Mouse (Mus musculus) heart, postnatal 0 days (tissue): ENCODE results near the gene Slc17a5. TPM values are rescaled to one million over a fixed set of nuclear protein-coding genes. Genes with fewer than 3 reads are reported as not detected.

Experiments
- ATAC-seq: fragments of 200-750 bp; cut with Nextera tagmentation; 2 replicates; pipeline ENCODE4 v1.8.0; 2017; ENCODE audit warnings: low read depth, moderate number of reproducible peaks, moderate library complexity; ENCODE audit not compliant: insufficient read depth
- DNase-seq: peaks from one replicate; pipeline ENCODE4 v3.0.0-alpha.2; 2016; ENCODE audit warnings: low spot score
- H3K27ac ChIP-seq: fragments of 300-500 bp; sonication (generic); 2 replicates; pipeline ENCODE4 v1.5.1; 2014; ENCODE audit warnings: low read depth, mild to moderate bottlenecking
- H3K27me3 ChIP-seq: fragments of 300-500 bp; sonication (generic); 2 replicates; pipeline ENCODE4 v1.6.1; 2014; ENCODE audit warnings: low read length, mixed read lengths; ENCODE audit not compliant: control insufficient read depth, insufficient read depth
- H3K36me3 ChIP-seq: fragments of 300-500 bp; sonication (generic); replicated peaks from 2 replicates; pipeline ENCODE4 v1.6.1; 2014; ENCODE audit warnings: low read length, mixed read lengths; ENCODE audit not compliant: control insufficient read depth, insufficient read depth
- H3K4me1 ChIP-seq: fragments of 300-500 bp; sonication (generic); 2 replicates; pipeline ENCODE4 v1.6.1; 2014; ENCODE audit warnings: antibody characterized with exemption; ENCODE audit not compliant: control insufficient read depth, insufficient read depth
- H3K4me2 ChIP-seq: fragments of 300-500 bp; sonication (generic); 2 replicates; pipeline ENCODE4 v1.6.1; 2014; ENCODE audit warnings: low read depth, mild to moderate bottlenecking, low read length, moderate library complexity
- H3K4me3 ChIP-seq: fragments of 300-500 bp; sonication (generic); 2 replicates; pipeline ENCODE4 v1.5.1; 2014; ENCODE audit warnings: low read depth, low read length
- H3K9ac ChIP-seq: fragments of 300-500 bp; sonication (generic); replicated peaks from 2 replicates; pipeline ENCODE4 v1.6.1; 2014; ENCODE audit warnings: low read depth, low read length, mixed read lengths
- H3K9me3 ChIP-seq: fragments of 300-500 bp; sonication (generic); replicated peaks from 2 replicates; pipeline ENCODE4 v1.6.1; 2016; ENCODE audit warnings: low read length; ENCODE audit not compliant: control insufficient read depth
- CTCF ChIP-seq: IDR thresholded peaks from 2 replicates; pipeline ENCODE4 v1.5.1; 2016; ENCODE audit warnings: antibody characterized with exemption, control low read depth, low read depth
- EP300 ChIP-seq: IDR thresholded peaks from 2 replicates; pipeline ENCODE4 v1.6.1; 2016; ENCODE audit warnings: antibody characterized with exemption, low read depth
- WGBS: fragments of 180-500 bp; shearing (Covaris S2); extraction: QIAGEN DNeasy Blood & Tissue Kit; methylation state at CpG from one replicate; pipeline ENCODE4 v1.1.7; 2014; 5-methylcytosine and 5-hydroxymethylcytosine counted together
- polyA plus RNA-seq: library from polyadenylated mRNA; unstranded; fragments of >200 nt; fragmentation: Nextera tagmentation; extraction: Ambion mirVana; gene quantifications from 2 replicates; pipeline ENCODE4 v1.2.1, GENCODE M21; 2015
- total RNA-seq: library from RNA; depleted of rRNA; stranded (reverse); fragments of >200 nt; gene quantifications from 2 replicates; pipeline ENCODE4 v1.2.3, GENCODE M21; 2014; ENCODE audit warnings: low replicate concordance

Slc17a5 gene
- total and polyA plus RNA-seq, 2 experiments from 2014 or later: 6.3 to 8.0 TPM

DNA sequence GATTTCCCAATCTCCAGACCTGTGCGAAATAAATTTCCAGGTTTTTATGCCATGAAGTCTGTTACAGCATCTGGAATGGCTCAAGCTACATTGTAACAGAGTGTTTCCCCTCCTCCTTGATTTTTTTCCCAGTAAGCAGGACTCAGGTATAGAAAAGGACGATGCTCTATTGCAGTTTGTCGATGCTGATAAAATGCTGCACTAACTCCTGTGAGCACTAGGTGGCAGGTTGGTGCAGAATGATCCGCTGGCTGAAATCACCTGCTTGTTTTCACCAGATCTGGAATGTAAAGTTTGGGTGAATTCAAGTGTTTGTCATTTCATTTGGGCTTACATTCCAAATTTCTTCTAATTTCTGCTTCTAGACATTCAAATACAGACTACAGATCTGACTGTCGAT, 9.0 kb upstream of the Slc17a5 start:
- Histone ChIP-seq H3K27me3 (no peaks in the 10 kb centered on the region), H3K27ac (no peak overlapping the region), H3K9me3 (no peaks in the 10 kb centered on the region), H3K36me3 (no peaks in the 10 kb centered on the region), H3K4me2 (no peak overlapping the region), H3K9ac (no peak overlapping the region), H3K4me1 (no peaks in the 10 kb centered on the region), H3K4me3 (no peak overlapping the region)
- TF ChIP-seq CTCF (peak; percentile 84), EP300 (no peak)
- 4% methylated on average over 5 of the region's 5 CpGs for WGBS
- no peak for DNase-seq
- ATAC-seq: no peak

DNA sequence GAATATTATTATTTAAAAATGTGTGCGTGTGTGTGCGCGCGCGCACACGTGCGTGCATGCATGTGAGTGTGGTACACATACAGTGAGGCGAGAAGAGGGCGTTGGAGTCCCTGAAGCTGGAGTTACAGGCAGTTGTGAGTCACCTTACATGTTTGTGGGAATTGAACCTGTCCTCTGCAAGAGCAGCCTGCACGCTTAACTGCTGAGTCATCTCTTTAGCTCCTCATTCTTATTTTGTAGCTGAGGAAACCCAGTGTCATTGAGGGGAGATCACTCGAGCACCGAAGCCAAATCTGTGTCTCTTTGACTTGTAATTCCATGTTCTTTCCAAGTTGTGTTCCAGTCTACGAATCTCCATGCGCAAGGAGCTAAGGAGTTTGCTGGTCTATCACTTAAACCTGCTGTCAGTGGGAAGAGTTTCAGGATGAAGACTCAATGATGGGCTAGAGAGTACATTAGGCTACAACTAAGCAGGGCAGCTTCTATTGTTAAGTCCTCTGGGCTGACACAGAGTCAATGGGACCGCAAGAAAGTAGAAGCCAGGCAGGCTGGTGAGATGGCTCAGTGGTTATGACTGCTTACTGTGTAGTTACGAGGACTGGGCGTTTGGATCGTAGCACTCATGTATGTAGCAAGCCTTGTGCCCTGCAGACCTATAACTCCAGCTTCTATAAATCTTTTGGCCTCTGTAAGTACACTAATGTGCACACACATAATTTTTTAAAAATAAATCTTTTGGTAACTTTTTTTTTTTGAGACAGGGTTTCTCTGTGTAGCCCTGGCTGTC, 8.1 kb upstream of the Slc17a5 start:
- no peaks in the 10 kb centered on the region for H3K9me3 ChIP-seq
- no peak overlapping the region for H3K9ac ChIP-seq
- H3K4me3 ChIP-seq: no peak overlapping the region
- no peaks in the 10 kb centered on the region for H3K36me3 ChIP-seq
- no peaks in the 10 kb centered on the region for H3K4me1 ChIP-seq
- 82% methylated on average over 18 of the region's 18 CpGs for WGBS
- DNase-seq: no peak
- H3K27ac ChIP-seq: no peak overlapping the region
- TF ChIP-seq CTCF (no peak), EP300 (no peak)
- no peaks in the 10 kb centered on the region for H3K27me3 ChIP-seq
- H3K4me2 ChIP-seq: no peak overlapping the region
- ATAC-seq: no peak

DNA sequence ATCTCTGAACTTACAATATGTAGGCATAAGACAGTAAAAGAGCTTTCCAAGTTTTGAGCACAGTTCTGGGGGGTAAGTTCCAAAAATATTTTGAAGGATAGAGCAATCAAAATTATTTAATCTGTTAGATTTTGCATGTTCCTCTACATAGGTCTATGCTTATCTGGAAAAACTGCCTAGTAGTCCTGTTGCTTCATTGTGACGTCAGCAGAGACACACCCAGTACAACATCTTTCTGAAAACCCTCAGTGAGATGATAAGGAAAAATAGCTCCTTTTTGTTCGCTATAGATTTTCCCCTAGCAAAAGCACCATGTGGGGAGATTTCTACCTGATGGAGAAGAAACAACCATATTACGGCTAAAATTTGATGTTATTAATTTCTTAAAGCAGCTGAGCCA, 7.4 kb upstream of the Slc17a5 start:
- H3K9ac ChIP-seq: no peak overlapping the region
- H3K27ac ChIP-seq: no peak overlapping the region
- H3K4me1 ChIP-seq: no peaks in the 10 kb centered on the region
- H3K27me3 ChIP-seq: no peaks in the 10 kb centered on the region
- H3K9me3 ChIP-seq: no peaks in the 10 kb centered on the region
- no peak for TF ChIP-seq CTCF
- TF ChIP-seq EP300: no peak
- H3K4me2 ChIP-seq: no peak overlapping the region
- no peak overlapping the region for H3K4me3 ChIP-seq
- ATAC-seq: no peak
- no peak for DNase-seq
- no peaks in the 10 kb centered on the region for H3K36me3 ChIP-seq
- 69% methylated on average over 3 of the region's 3 CpGs for WGBS

DNA sequence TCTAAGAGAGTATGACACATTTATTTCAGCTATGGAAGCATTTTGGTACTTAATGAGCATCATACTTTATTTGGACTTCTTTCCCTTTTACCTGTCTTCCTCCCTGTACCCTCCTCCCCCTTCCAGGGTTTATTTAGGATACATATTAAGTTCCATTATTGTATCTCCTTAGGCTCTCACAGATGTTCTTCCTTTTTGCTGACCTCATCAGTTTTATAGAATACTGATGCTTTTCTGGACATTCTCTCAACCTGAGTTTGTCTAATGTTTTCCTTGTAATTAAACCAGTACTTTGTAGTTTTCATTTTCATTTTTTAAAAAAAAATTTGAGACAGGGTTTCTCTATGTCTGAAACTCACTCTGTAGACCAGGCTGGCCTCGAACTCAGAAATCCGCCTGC, 2.6 kb upstream of the Slc17a5 start:
- TF ChIP-seq EP300: no peak
- no peak for TF ChIP-seq CTCF

DNA sequence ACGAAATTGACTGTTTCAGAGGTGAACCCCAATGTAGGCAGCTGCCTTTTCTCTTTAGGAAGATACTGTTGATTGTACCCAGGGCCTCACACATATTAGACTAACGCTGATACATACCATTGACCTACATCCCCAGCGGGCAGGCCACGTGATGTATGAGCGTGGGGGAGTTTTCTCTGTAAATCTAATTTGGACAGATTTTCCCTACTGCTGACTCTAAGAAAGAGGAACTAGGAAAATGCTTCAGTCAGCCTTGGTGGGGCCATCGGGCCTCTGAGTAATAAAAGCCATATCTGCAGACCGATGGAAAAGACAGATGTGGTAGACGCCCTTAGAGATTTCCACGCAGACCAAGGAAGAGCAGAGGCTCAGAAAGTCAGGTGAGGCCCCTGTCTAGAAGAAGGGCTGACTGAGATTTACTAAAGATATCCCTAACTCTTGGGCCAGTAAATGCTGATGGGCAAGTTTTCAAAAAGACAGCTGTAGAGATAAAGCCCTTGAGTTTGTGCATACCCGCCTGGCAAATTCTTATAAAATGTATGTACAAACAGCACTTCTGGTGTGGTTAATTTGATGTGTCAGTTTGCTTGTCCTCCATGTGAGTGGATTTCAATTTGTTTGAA, 681 bp upstream of the Slc17a5 start:
- Histone ChIP-seq H3K36me3 (no peaks in the 10 kb centered on the region), H3K27ac (peak overlapping the region; percentile 23), H3K4me2 (peak overlapping the region; percentile 90), H3K9me3 (no peaks in the 10 kb centered on the region), H3K27me3 (no peaks in the 10 kb centered on the region), H3K4me1 (0 out of 2 replicates have a peak, but pooled peaks cover 6% of the 10 kb centered on the region), H3K4me3 (peak overlapping the region; percentile 83), H3K9ac (no peak overlapping the region; the same call in 1 of the 2 replicates)
- ATAC-seq (0 out of 2 replicates have a peak, but pooled peaks have one; percentile 12), DNase-seq (no peak)
- WGBS: 66% methylated on average over 10 of the region's 10 CpGs
- TF ChIP-seq EP300 (no peak), CTCF (no peak)

More for the DNA sequence above, 2.6 kb upstream of the Slc17a5 start:
- DNase-seq: no peak
- Histone ChIP-seq H3K4me1 (0 out of 2 replicates have a peak, but pooled peaks cover 6% of the 10 kb centered on the region), H3K27me3 (no peaks in the 10 kb centered on the region), H3K4me2 (no peak overlapping the region), H3K9ac (no peak overlapping the region), H3K36me3 (no peaks in the 10 kb centered on the region), H3K9me3 (no peaks in the 10 kb centered on the region), H3K4me3 (no peak overlapping the region), H3K27ac (no peak overlapping the region)
- ATAC-seq: no peak
- 97% methylated on average over 2 of the region's 2 CpGs for WGBS
